Mouse (Mus musculus) liver, postnatal 0 days (tissue): ENCODE results near the gene 1700034J05Rik. TPM values are rescaled to one million over a fixed set of nuclear protein-coding genes. Genes with fewer than 3 reads are reported as not detected.

Source experiments
- ATAC-seq: fragments of 200-750 bp; cut with Nextera tagmentation; 2 replicates; pipeline ENCODE4 v1.8.0; 2017; ENCODE audit warnings: mild to moderate bottlenecking, moderate library complexity
- DNase-seq: peaks from one replicate; pipeline ENCODE4 v3.0.0-alpha.2; 2016
- H3K27ac ChIP-seq: fragments of 300-500 bp; sonication (generic); 2 replicates; pipeline ENCODE4 v1.5.1; 2014; ENCODE audit warnings: antibody characterized with exemption, moderate library complexity, mild to moderate bottlenecking, low read depth
- H3K27me3 ChIP-seq: fragments of 300-500 bp; sonication (generic); 2 replicates; pipeline ENCODE4 v1.6.1; 2014; ENCODE audit warnings: low read length, control low read depth, mixed read lengths; ENCODE audit not compliant: insufficient read depth
- H3K36me3 ChIP-seq: fragments of 300-500 bp; sonication (generic); replicated peaks from 2 replicates; pipeline ENCODE4 v1.6.1; 2014; ENCODE audit warnings: mild to moderate bottlenecking, control low read depth, low read length, moderate library complexity, mixed read lengths; ENCODE audit not compliant: insufficient read depth
- H3K4me1 ChIP-seq: fragments of 300-500 bp; sonication (generic); 2 replicates; pipeline ENCODE4 v1.6.1; 2014; ENCODE audit warnings: antibody characterized with exemption, mild to moderate bottlenecking, control low read depth; ENCODE audit not compliant: insufficient read depth
- H3K4me2 ChIP-seq: fragments of 300-500 bp; sonication (generic); 2 replicates; pipeline ENCODE4 v1.6.1; 2014; ENCODE audit warnings: low read depth, mild to moderate bottlenecking, low read length, moderate library complexity, mixed read lengths
- H3K4me3 ChIP-seq: fragments of 300-500 bp; sonication (generic); 2 replicates; pipeline ENCODE4 v1.5.1; 2014; ENCODE audit warnings: low read depth, low read length
- H3K9ac ChIP-seq: fragments of 300-500 bp; sonication (generic); replicated peaks from 2 replicates; pipeline ENCODE4 v1.6.1; 2014; ENCODE audit warnings: mild to moderate bottlenecking, moderate library complexity
- H3K9me3 ChIP-seq: fragments of 300-500 bp; sonication (generic); 2 replicates; pipeline ENCODE4 v1.6.1; 2016; ENCODE audit warnings: mild to moderate bottlenecking, control low read depth, low read length, mixed read lengths
- CTCF ChIP-seq: sonication (generic); IDR thresholded peaks from 2 replicates; pipeline ENCODE4 v1.5.1; 2016; ENCODE audit warnings: antibody characterized with exemption, low read depth
- EP300 ChIP-seq: IDR thresholded peaks from 2 replicates; pipeline ENCODE4 v1.6.1; 2016; ENCODE audit warnings: antibody characterized with exemption, low read depth, mild to moderate bottlenecking
- WGBS: fragments of 180-500 bp; shearing (Covaris S2); extraction: QIAGEN DNeasy Blood & Tissue Kit; methylation state at CpG from one replicate; pipeline ENCODE4 v1.1.7; 2014; ENCODE audit not compliant: insufficient replicate concordance; 5-methylcytosine and 5-hydroxymethylcytosine counted together
- polyA plus RNA-seq: library from polyadenylated mRNA; unstranded; fragments of >200 nt; fragmentation: Nextera tagmentation; extraction: Ambion mirVana; gene quantifications from 2 replicates; pipeline ENCODE4 v1.2.1, GENCODE M21; 2015

The 1700034J05Rik gene
- polyA plus RNA-seq, 1 experiment from 2014 or later = 0.05 TPM

- Histone ChIP-seq H3K27ac (no peak overlapping the region), H3K4me2 (no peak overlapping the region), H3K9me3 (no peaks in the 10 kb centered on the region), H3K4me1 (peaks cover 29% of the 10 kb centered on the region), H3K36me3 (no peaks in the 10 kb centered on the region), H3K4me3 (no peak overlapping the region), H3K27me3 (no peaks in the 10 kb centered on the region), H3K9ac (no peak overlapping the region)
- DNase-seq (no peak), ATAC-seq (no peak)
- no peak for TF ChIP-seq EP300
- no peak for TF ChIP-seq CTCF
- WGBS = 43% methylated on average over 10 of the region's 10 CpGs
These were observed 4.4 kb downstream of the 1700034J05Rik start for GRCm38 (mm10) chr6:146949682-146950453.

- no peaks in the 10 kb centered on the region for H3K27me3 ChIP-seq
- H3K4me3 ChIP-seq = no peak overlapping the region
- no peak overlapping the region for H3K4me2 ChIP-seq
- DNase-seq (no peak), ATAC-seq (no peak)
- no peak overlapping the region for H3K27ac ChIP-seq
- H3K36me3 ChIP-seq = no peaks in the 10 kb centered on the region
- no peak overlapping the region for H3K9ac ChIP-seq
- peaks cover 34% of the 10 kb centered on the region for H3K4me1 ChIP-seq
- no peaks in the 10 kb centered on the region for H3K9me3 ChIP-seq
- 52% methylated on average over 4 of the region's 4 CpGs for WGBS
- no peak for TF ChIP-seq EP300
- TF ChIP-seq CTCF = no peak
These were observed 7.0 kb downstream of the 1700034J05Rik start for GRCm38 (mm10) chr6:146947186-146947585.

- H3K4me3 ChIP-seq = no peak overlapping the region
- DNase-seq (no peak), ATAC-seq (0 out of 2 replicates have a peak, but pooled peaks have one; percentile 30)
- H3K9ac ChIP-seq = no peak overlapping the region
- no peaks in the 10 kb centered on the region for H3K36me3 ChIP-seq
- no peaks in the 10 kb centered on the region for H3K9me3 ChIP-seq
- WGBS = 58% methylated on average over 6 of the region's 6 CpGs
- H3K27ac ChIP-seq = no peak overlapping the region
- H3K27me3 ChIP-seq = no peaks in the 10 kb centered on the region
- TF ChIP-seq EP300 (no peak), CTCF (no peak)
- no peak overlapping the region for H3K4me2 ChIP-seq
- peaks cover 34% of the 10 kb centered on the region for H3K4me1 ChIP-seq
These were observed 7.7 kb downstream of the 1700034J05Rik start for GRCm38 (mm10) chr6:146946327-146947029.

GRCm38 (mm10) chr6:146944830-146945229, 9.4 kb downstream of the 1700034J05Rik start:
- no peaks in the 10 kb centered on the region for H3K9me3 ChIP-seq
- peaks cover 32% of the 10 kb centered on the region for H3K4me1 ChIP-seq
- peak overlapping the region; percentile 70; the same call in 1 of the 2 replicates for H3K27ac ChIP-seq
- ATAC-seq (peak; percentile 65; the same call in 1 of the 2 replicates), DNase-seq (no peak)
- no peak for TF ChIP-seq CTCF
- TF ChIP-seq EP300 = no peak
- no peak overlapping the region for H3K4me2 ChIP-seq
- 50% methylated on average over 4 of the region's 4 CpGs for WGBS
- no peaks in the 10 kb centered on the region; the same call in 1 of the 2 replicates for H3K36me3 ChIP-seq
- no peak overlapping the region for H3K4me3 ChIP-seq
- H3K9ac ChIP-seq = no peak overlapping the region
- H3K27me3 ChIP-seq = no peaks in the 10 kb centered on the region

GRCm38 (mm10) chr6:146944009-146944408, 10.2 kb downstream of the 1700034J05Rik start:
- no peak overlapping the region for H3K9ac ChIP-seq
- no peak overlapping the region for H3K27ac ChIP-seq
- H3K4me1 ChIP-seq = peaks cover 28% of the 10 kb centered on the region
- TF ChIP-seq EP300 (no peak), CTCF (no peak)
- ATAC-seq = no peak
- H3K4me3 ChIP-seq = no peak overlapping the region
- no peaks in the 10 kb centered on the region; the same call in 1 of the 2 replicates for H3K36me3 ChIP-seq
- DNase-seq = no peak
- no peak overlapping the region for H3K4me2 ChIP-seq
- no peaks in the 10 kb centered on the region for H3K27me3 ChIP-seq
- no peaks in the 10 kb centered on the region for H3K9me3 ChIP-seq

GRCm38 (mm10) chr6:146941505-146942275, 12.5 kb downstream of the 1700034J05Rik start:
- H3K27me3 ChIP-seq = no peaks in the 10 kb centered on the region
- peaks cover 19% of the 10 kb centered on the region for H3K4me1 ChIP-seq
- ATAC-seq = no peak
- no peak overlapping the region for H3K27ac ChIP-seq
- no peak overlapping the region for H3K4me2 ChIP-seq
- no peak for DNase-seq
- H3K9me3 ChIP-seq = no peaks in the 10 kb centered on the region
- 67% methylated on average over 7 of the region's 7 CpGs for WGBS
- H3K4me3 ChIP-seq = no peak overlapping the region
- TF ChIP-seq CTCF (no peak), EP300 (no peak)
- H3K36me3 ChIP-seq = no peaks in the 10 kb centered on the region; the same call in 1 of the 2 replicates
- no peak overlapping the region for H3K9ac ChIP-seq
